12 mouse cellular contexts compared by ENCODE assay signal in genomic region chr5:114512756-114513155, GRCm38 (mm10). TPM values are rescaled to one million over a fixed set of nuclear protein-coding genes. Genes with fewer than 3 reads are reported as not detected.
DNase-seq lines count a peak whose midpoint lies in the region; ATAC-seq and TF ChIP-seq lines count a peak whose summit lies in the region.
"Had no signal": no experiment of that assay in that cellular context is flagged by ENCODE, and none has a peak within 500 bp of the region (broad histone marks: within the 10 kb centered on the region; RNA-seq: fewer than 3 reads in every experiment).

No protein-coding gene starts in this region.

- DNase-seq in hindbrain, embryonic 11.5 days (ENCODE audit: low spot score): no peak
- peak; percentile 23 for DNase-seq in thymus, postnatal 25 days
- no peak for DNase-seq in thymus, postnatal 10 days (ENCODE audit: low spot score in 2 of 2)
- peak; percentile 22 for DNase-seq in lung, postnatal 10 days
- DNase-seq in adrenal gland, adult 2 months: no peak
- DNase-seq in gastrocnemius, adult 2 months: no peak
- DNase-seq in c-Kit-positive CD71-positive TER-119-positive erythroid progenitor cells, embryonic 14.5 days (ENCODE audit: low spot score): no peak
- DNase-seq: adrenal gland, adult 8-10 months; forebrain, postnatal 0 days had no signal

- no peak overlapping the region for H3K9ac ChIP-seq in hindbrain, embryonic 15.5 days
- no peak overlapping the region for H3K9ac ChIP-seq in hindbrain, embryonic 11.5 days (ENCODE audit: low read depth, low read length)
- H3K9ac ChIP-seq: forebrain, postnatal 0 days; heart, embryonic 13.5 days had no signal

- H3K27ac ChIP-seq in hindbrain, embryonic 15.5 days (replicated peaks): no peak overlapping the region
- H3K27ac ChIP-seq in hindbrain, embryonic 11.5 days (ENCODE audit: low read depth, low read length): no peak overlapping the region
- no peak overlapping the region for H3K27ac ChIP-seq in gastrocnemius, adult 2 months
- H3K27ac ChIP-seq: heart, embryonic 13.5 days had no signal

- H3K27me3 ChIP-seq in hindbrain, embryonic 15.5 days: no peaks in the 10 kb centered on the region
- peaks cover 5% of the 10 kb centered on the region; the same call in 1 of the 2 replicates for H3K27me3 ChIP-seq in hindbrain, embryonic 11.5 days (ENCODE audit: control insufficient read depth, insufficient read depth, low read length)

- H3K4me3 ChIP-seq in hindbrain, embryonic 15.5 days: no peak overlapping the region
- no peak overlapping the region for H3K4me3 ChIP-seq in hindbrain, embryonic 11.5 days (ENCODE audit: low read depth, low read length)
- H3K4me3 ChIP-seq in gastrocnemius, adult 2 months: no peak overlapping the region
- H3K4me3 ChIP-seq: heart, embryonic 13.5 days had no signal

- no peak for ATAC-seq in hindbrain, embryonic 15.5 days (ENCODE audit: low FRiP score, low read depth)
- no peak for ATAC-seq in hindbrain, embryonic 11.5 days (ENCODE audit: low FRiP score)
- ATAC-seq: forebrain, postnatal 0 days had no signal

- H3K4me1 ChIP-seq in hindbrain, embryonic 15.5 days (replicated peaks): peaks cover 10% of the 10 kb centered on the region
- H3K4me1 ChIP-seq in hindbrain, embryonic 11.5 days (replicated peaks; ENCODE audit: control insufficient read depth, insufficient read depth, low read length): peaks cover 10% of the 10 kb centered on the region; the same call in 1 of the 2 replicates

- WGBS in hindbrain, embryonic 15.5 days: 22% methylated on average over 9 of the region's 9 CpGs
- 36% methylated on average over 9 of the region's 9 CpGs for WGBS in hindbrain, embryonic 11.5 days

- no peaks in the 10 kb centered on the region for H3K9me3 ChIP-seq in hindbrain, embryonic 15.5 days
- no peaks in the 10 kb centered on the region for H3K9me3 ChIP-seq in hindbrain, embryonic 11.5 days (ENCODE audit: control insufficient read depth, low read length)
- H3K9me3 ChIP-seq: heart, embryonic 13.5 days had no signal

- intact Hi-C loops in gastrocnemius, adult 2 months (cut with DNase I): no loop called here

- no peak for TF ChIP-seq CTCF in gastrocnemius, adult 2 months (IDR thresholded peaks at IDR 0.05)

- H3K4me2 ChIP-seq in hindbrain, embryonic 15.5 days: peak overlapping the region; percentile 26; the same call in 1 of the 2 replicates
- H3K4me2 ChIP-seq in hindbrain, embryonic 11.5 days (replicated peaks; ENCODE audit: low read depth, low read length): no peak overlapping the region
- H3K4me2 ChIP-seq: heart, embryonic 13.5 days had no signal

- no peaks in the 10 kb centered on the region for H3K36me3 ChIP-seq in hindbrain, embryonic 15.5 days
- H3K36me3 ChIP-seq in hindbrain, embryonic 11.5 days (ENCODE audit: control insufficient read depth, insufficient read depth, low read length): no peaks in the 10 kb centered on the region
- H3K36me3 ChIP-seq: heart, embryonic 13.5 days had no signal

RNA-seq across cellular contexts. Expression of gene Fam222a, which starts 55.1 kb away (rescaled TPM):
- polyA plus RNA-seq in hindbrain, embryonic 15.5 days (2015; fragmentation: Nextera tagmentation; extraction: Ambion mirVana): 6.6 and 8.3 TPM in 2 replicates
- polyA plus RNA-seq in hindbrain, embryonic 11.5 days (2014; fragmentation: Nextera tagmentation; extraction: Ambion mirVana): 4.8 and 6.5 TPM in 2 replicates
- total RNA-seq in adrenal gland, adult 2 months (2021): 10 to 100 TPM; 32.9 to 84.3 TPM
- 68.3 and 72.0 TPM in 2 replicates for polyA plus RNA-seq in adrenal gland, adult 2 months (2012; rRNA removed)
- 1 to 10 TPM in 1 of 2 experiments, under 1 TPM in 1; 0.18 to 1.1 TPM for total RNA-seq in gastrocnemius, adult 2 months (2021)
- total RNA-seq: CH12.LX had no signal

Comparison
In these comparisons a context has a peak if more than half of its experiments do, and no peak if none do; other contexts are left out.
1. DNase-seq: peak in thymus, postnatal 25 days (single experiment) and lung, postnatal 10 days (single experiment); none in hindbrain, embryonic 11.5 days (single experiment), thymus, postnatal 10 days (0 of 2), adrenal gland, adult 2 months (single experiment), gastrocnemius, adult 2 months (single experiment) and c-Kit-positive CD71-positive TER-119-positive erythroid progenitor cells, embryonic 14.5 days (single experiment).